Mouse (Mus musculus): ENCODE measurements at regions not wholly inside any gene's neighbourhood (a gene's known extent, or its start where the extent isn't known, plus 50 kb on each side); places are given as distances from the start of the nearest gene placed in this dataset.

DNA sequence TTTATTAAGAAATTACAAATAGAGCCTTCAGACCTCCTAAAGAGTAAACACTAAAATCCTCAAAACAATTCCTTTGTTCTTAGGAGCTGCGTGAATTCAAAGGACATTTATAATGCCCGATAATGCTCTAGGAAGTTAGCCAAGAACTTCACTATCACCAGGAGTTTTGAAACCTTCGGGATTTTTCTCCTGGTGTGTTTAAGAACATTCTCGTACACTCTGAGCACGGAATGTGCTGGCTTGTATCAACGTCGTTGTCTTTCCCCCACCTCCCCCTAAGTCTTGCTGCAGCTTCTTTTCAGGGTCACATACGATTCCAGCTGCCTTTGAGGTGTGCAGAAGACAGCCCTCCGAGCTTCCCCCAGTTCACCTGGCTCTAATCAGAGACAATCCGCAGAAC, 195.9 kb upstream of the Ap5m1 start:
- TF ChIP-seq MYOD1 (IDR thresholded peaks at IDR 0.05; ENCODE audit: control insufficient read depth, insufficient read length, low read depth) (no peak), CTCF (IDR thresholded peaks at IDR 0.05; ENCODE audit: control insufficient read depth, insufficient read depth, insufficient read length) (no peak), FOSL1 (IDR thresholded peaks at IDR 0.05; ENCODE audit: insufficient read depth, low read length, poor library complexity, severe bottlenecking) (no peak), USF1 (IDR thresholded peaks at IDR 0.05; ENCODE audit: low read depth) (no peak), MAX (IDR thresholded peaks at IDR 0.05) (no peak)
